Mouse (Mus musculus) limb, embryonic 14.5 days (tissue): ENCODE data around the gene Surf2. TPM values are rescaled to one million over a fixed set of nuclear protein-coding genes. Genes with fewer than 3 reads are reported as not detected.

Source experiments
- ATAC-seq: fragments of 200-750 bp; cut with Nextera tagmentation; 2 replicates; pipeline ENCODE4 v1.8.0; 2017; ENCODE audit warnings: low read depth, moderate number of reproducible peaks, moderate TSS enrichment; ENCODE audit not compliant: low FRiP score
- DNase-seq: peaks from one replicate; pipeline ENCODE4 v3.0.0-alpha.2; 2015; ENCODE audit warnings: low spot score
- H3K27ac ChIP-seq: fragments of 300-500 bp; sonication (generic); replicated peaks from 2 replicates; pipeline ENCODE4 v1.5.1; 2014; ENCODE audit warnings: low read depth, mild to moderate bottlenecking, low read length, moderate library complexity, mixed read lengths
- H3K27me3 ChIP-seq: fragments of 300-500 bp; sonication (generic); 2 replicates; pipeline ENCODE4 v1.6.1; 2014; ENCODE audit warnings: low read length, mixed read lengths; ENCODE audit not compliant: control insufficient read depth, insufficient read depth
- H3K36me3 ChIP-seq: fragments of 300-500 bp; sonication (generic); 2 replicates; pipeline ENCODE4 v1.6.1; 2014; ENCODE audit warnings: mild to moderate bottlenecking, low read length, moderate library complexity, mixed read lengths; ENCODE audit not compliant: control insufficient read depth, insufficient read depth
- H3K4me1 ChIP-seq: fragments of 300-500 bp; sonication (generic); 2 replicates; pipeline ENCODE4 v1.6.1; 2014; ENCODE audit warnings: antibody characterized with exemption, low read length, mixed read lengths; ENCODE audit not compliant: control insufficient read depth, insufficient read depth
- H3K4me2 ChIP-seq: fragments of 300-500 bp; sonication (generic); replicated peaks from 2 replicates; pipeline ENCODE4 v1.6.1; 2014; ENCODE audit warnings: low read depth, mild to moderate bottlenecking, low read length, moderate library complexity; ENCODE audit not compliant: severe bottlenecking
- H3K4me3 ChIP-seq: fragments of 300-500 bp; sonication (generic); replicated peaks from 2 replicates; pipeline ENCODE4 v1.5.1; 2014; ENCODE audit warnings: low read length
- H3K9ac ChIP-seq: fragments of 300-500 bp; sonication (generic); 2 replicates; pipeline ENCODE4 v1.6.1; 2014; ENCODE audit warnings: mild to moderate bottlenecking, low read depth, low read length, moderate library complexity; ENCODE audit not compliant: severe bottlenecking
- H3K9me3 ChIP-seq: fragments of 300-500 bp; sonication (generic); 2 replicates; pipeline ENCODE4 v1.6.1; 2016; ENCODE audit warnings: low read length; ENCODE audit not compliant: control insufficient read depth
- POLR2A ChIP-seq: fragments of 200-500 bp; IDR thresholded peaks from 2 replicates; pipeline ENCODE4 v1.8.0; 2012; ENCODE audit warnings: inconsistent platforms, mild to moderate bottlenecking, moderate library complexity, borderline replicate concordance; ENCODE audit not compliant: insufficient read depth, insufficient read length; ENCODE audit errors: extremely low read depth
- whole genome bisulfite sequencing: fragments of 180-500 bp; shearing (Covaris S2); extraction: QIAGEN DNeasy Blood & Tissue Kit; methylation state at CpG from one replicate; pipeline ENCODE4 v1.1.7; 2014; 5-methylcytosine and 5-hydroxymethylcytosine counted together
- polyA plus RNA-seq, 2 experiments: library from polyadenylated mRNA; depleted of rRNA in 1 of 2; stranded (reverse) in 1 of 2; unstranded in 1 of 2; fragments of >200 nt; fragmentation: Nextera tagmentation in 1 of 2; extraction: Ambion mirVana in 1 of 2; gene quantifications; 2 replicates each; pipeline versions ENCODE4 v1.2.1 to v1.2.3; 2012 to 2014

Gene Surf2
- polyA plus RNA-seq, 2 experiments: 30.7 to 41.6 TPM

- ATAC-seq (no peak), DNase-seq (no peak)
- WGBS: 77% methylated on average over 8 of the region's 8 CpGs
- Histone ChIP-seq H3K4me1 (no peaks in the 10 kb centered on the region), H3K4me3 (no peak overlapping the region), H3K27me3 (no peaks in the 10 kb centered on the region), H3K27ac (no peak overlapping the region), H3K9ac (no peak overlapping the region), H3K4me2 (no peak overlapping the region), H3K36me3 (peaks cover 79% of the 10 kb centered on the region), H3K9me3 (no peaks in the 10 kb centered on the region)
- TF ChIP-seq POLR2A: no peak
Observed at GRCm38 (mm10) chr2:26952866-26953265, 36.7 kb downstream of the Surf2 start.

- peaks cover 88% of the 10 kb centered on the region for H3K36me3 ChIP-seq
- no peak overlapping the region for H3K9ac ChIP-seq
- TF ChIP-seq POLR2A: no peak
Observed at GRCm38 (mm10) chr2:26954735-26955395, 38.7 kb downstream of the Surf2 start.

GRCm38 (mm10) chr2:26956811-26957487, 40.8 kb downstream of the Surf2 start:
- DNase-seq (no peak), ATAC-seq (no peak)
- no peak overlapping the region for H3K9ac ChIP-seq
- no peak overlapping the region for H3K4me3 ChIP-seq
- H3K4me1 ChIP-seq: no peaks in the 10 kb centered on the region
- H3K36me3 ChIP-seq: peaks cover 91% of the 10 kb centered on the region
- no peaks in the 10 kb centered on the region for H3K27me3 ChIP-seq
- TF ChIP-seq POLR2A: no peak
- no peaks in the 10 kb centered on the region for H3K9me3 ChIP-seq
- WGBS: 95% methylated on average over 12 of the region's 12 CpGs
- no peak overlapping the region for H3K27ac ChIP-seq
- H3K4me2 ChIP-seq: no peak overlapping the region

More at GRCm38 (mm10) chr2:26954735-26955395, 38.7 kb downstream of the Surf2 start:
- H3K4me3 ChIP-seq: no peak overlapping the region
- ATAC-seq: no peak
- H3K4me1 ChIP-seq: no peaks in the 10 kb centered on the region
- H3K9me3 ChIP-seq: no peaks in the 10 kb centered on the region
- H3K4me2 ChIP-seq: no peak overlapping the region
- no peak for DNase-seq
- H3K27me3 ChIP-seq: no peaks in the 10 kb centered on the region
- WGBS: 98% methylated on average over 2 of the region's 2 CpGs
- no peak overlapping the region for H3K27ac ChIP-seq

- Histone ChIP-seq H3K4me1 (no peaks in the 10 kb centered on the region), H3K4me2 (no peak overlapping the region), H3K36me3 (peaks cover 89% of the 10 kb centered on the region), H3K4me3 (no peak overlapping the region), H3K9ac (no peak overlapping the region), H3K9me3 (no peaks in the 10 kb centered on the region), H3K27me3 (no peaks in the 10 kb centered on the region), H3K27ac (no peak overlapping the region)
- DNase-seq (no peak), ATAC-seq (no peak)
- TF ChIP-seq POLR2A: no peak
- 82% methylated on average over 2 of the region's 2 CpGs for WGBS
Observed at GRCm38 (mm10) chr2:26957488-26957859, 41.3 kb downstream of the Surf2 start.

GRCm38 (mm10) chr2:26960756-26961155, 44.6 kb downstream of the Surf2 start:
- H3K4me3 ChIP-seq: no peak overlapping the region
- H3K36me3 ChIP-seq: peaks cover 60% of the 10 kb centered on the region
- no peak overlapping the region for H3K4me2 ChIP-seq
- ATAC-seq (no peak), DNase-seq (no peak)
- TF ChIP-seq POLR2A: no peak
- WGBS: 80% methylated on average over 4 of the region's 4 CpGs
- H3K27me3 ChIP-seq: no peaks in the 10 kb centered on the region
- H3K9ac ChIP-seq: no peak overlapping the region
- peaks cover 10% of the 10 kb centered on the region for H3K4me1 ChIP-seq
- no peaks in the 10 kb centered on the region for H3K9me3 ChIP-seq
- no peak overlapping the region for H3K27ac ChIP-seq
